Mouse (Mus musculus): ENCODE measurements at regions not wholly inside any gene's neighbourhood (a gene's known extent, or its start where the extent isn't known, plus 50 kb on each side); places are given as distances from the start of the nearest gene placed in this dataset.

DNA sequence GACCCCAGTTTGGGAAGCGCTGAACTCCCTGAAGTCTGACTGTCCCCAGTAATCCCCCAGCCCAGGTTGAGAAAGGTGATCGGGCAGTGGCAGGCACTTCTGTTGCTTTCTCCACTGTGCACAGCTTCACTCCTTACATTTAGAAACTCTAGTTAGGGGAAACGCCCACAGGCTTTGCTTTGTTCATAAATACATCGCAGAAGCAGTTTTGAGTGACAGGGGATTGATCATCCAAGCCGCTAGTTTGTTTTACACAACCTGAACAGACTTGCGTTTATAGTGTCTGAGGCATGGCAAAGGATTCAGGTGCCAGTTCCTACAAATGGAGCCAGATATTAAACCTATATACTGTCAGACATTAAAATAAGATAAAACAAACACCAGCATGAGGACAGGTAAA, 421.4 kb downstream of the Wdr11 start:
- intact Hi-C loops (cut with DNase I): no loop called here
- no peak for DNase-seq (ENCODE audit: low spot score)

DNA sequence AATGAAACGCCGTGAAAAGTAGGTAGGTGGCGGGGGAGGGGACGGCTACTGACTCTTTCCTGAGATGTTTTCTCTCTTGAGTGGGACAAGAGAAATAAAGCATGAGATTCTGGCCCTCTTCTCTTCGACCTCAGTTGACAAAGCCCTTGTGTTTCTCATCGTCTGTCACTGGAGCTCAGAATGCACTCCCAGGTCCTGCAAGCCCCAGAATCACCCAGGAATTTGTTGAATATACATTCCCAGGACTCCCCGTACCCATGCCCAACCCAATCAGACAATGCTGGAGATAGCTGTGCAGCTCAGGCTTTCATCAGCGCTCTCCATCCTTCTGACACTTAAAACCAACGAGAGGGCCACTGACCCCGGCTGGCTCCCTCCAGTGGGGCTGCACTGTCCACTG, 422.9 kb downstream of the Wdr11 start:
- intact Hi-C loops (cut with DNase I): no loop called here

DNA sequence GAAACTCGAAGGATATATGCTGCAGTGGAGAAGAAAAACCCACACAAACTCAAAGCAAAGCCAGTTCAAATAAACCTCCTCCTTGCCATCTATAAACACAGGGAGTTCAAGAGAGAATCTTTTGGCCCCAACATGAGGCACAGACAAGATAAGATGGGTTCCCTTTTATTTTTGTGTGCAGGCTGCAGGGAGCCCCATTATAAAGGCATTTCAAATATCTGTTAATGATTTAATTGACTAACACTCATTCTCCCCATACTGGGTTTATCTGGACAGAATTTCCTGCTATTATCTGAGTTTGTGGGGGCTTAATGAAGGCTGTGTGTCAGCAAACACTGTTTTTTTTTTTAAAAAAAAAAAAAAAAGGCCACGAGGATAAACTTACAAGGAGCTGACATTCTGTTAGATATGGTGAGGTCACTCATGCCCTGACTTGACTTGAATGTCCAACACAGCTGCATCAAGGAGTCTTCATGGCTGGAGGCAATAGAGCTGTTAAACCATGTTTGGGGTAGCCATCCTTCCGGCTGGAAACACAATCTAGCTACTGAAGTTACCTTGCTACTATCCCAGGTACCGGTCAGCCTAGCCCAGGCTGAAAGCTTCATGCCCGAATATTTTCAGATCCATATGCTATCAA, 423.8 kb downstream of the Wdr11 start:
- intact Hi-C loops (cut with DNase I): no loop called here
- DNase-seq (ENCODE audit: low spot score): no peak

More for the DNA sequence above, 422.9 kb downstream of the Wdr11 start:
- no peak for DNase-seq (ENCODE audit: low spot score)

DNA sequence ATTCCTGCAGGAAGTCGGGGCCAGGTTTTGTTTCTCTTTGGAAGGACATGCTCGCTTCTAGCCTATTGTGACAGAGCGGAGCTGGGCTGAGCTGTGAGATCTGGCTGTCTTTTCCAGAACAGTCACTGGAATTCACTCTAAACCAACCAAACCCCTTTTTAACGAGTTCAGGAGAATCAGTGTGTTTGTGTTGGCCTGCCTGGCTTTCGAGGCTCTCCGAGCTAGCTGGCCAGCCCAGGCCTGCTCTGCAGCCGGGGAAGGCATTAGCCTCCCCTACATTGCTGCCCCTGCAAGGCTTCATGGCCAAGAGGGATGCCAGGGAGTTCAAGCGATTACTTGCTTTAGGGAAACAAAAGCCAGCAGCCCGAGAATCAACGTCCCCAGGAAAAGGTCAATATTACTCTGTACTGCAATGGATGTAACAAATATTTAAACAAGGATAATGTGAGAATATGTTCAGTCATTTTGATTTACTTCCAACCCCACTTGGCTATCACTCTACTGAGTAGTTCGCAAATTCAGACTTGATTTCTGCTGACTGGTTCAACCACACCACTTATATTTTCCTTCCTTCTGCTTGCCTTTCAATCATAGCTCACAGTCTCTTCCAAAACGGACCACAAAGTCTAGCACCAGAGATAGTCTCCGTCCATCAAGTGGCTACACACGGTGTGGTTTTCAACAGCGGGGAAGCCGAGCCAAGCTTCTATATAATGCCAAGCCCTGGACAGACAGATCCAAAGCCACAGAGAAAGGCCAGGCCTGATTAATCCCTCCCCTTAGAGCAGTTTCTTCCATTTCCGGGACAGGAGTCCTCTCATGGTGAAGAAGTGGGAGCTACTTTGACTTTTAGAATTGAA, 424.6 kb downstream of the Wdr11 start:
- peak; percentile 8 for DNase-seq (ENCODE audit: low spot score)
- intact Hi-C loops (cut with DNase I): no loop called here

DNA sequence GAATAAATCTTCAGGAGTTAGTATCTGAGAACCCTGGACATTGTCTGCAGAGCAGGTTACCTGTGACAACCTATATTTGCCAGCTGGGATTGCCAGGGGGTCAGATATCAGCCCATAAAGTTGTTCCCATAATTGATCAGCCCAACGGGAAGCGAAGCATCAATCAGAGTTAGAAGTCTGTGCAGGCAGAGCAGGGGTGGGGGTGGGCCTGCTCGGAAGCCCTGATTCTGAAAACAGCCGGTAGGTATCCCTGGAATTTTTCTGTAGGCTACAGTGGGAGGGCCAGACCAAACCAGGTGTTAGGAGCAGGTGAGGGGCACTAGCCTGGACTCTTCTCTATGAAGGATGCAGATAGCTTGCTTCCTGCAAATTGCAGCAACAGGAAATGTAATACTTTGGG, 427.2 kb downstream of the Wdr11 start:
- no peak for DNase-seq (ENCODE audit: low spot score)
- intact Hi-C loops (cut with DNase I): no loop called here

DNA sequence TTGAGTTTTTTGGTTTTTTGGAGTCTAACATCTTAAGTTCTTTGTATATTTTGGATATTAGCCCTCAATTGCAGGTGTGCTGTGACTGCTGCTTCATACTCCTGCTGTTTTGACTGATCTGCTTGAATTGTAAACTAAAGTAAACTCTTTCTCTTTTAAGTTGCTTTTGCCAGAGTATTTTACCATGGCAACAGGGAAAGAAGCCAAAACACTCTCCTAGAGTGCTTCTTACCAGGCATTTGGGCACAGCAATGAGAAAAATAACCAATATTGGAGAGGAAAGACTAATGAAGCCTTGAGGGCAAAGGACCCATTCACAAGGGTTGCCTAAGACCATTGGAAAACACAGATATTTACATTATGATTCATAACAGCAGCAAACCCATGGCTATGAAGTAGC, 437.3 kb downstream of the Wdr11 start:
- no peak for DNase-seq (ENCODE audit: low spot score)
- intact Hi-C loops (cut with DNase I): no loop called here

DNA sequence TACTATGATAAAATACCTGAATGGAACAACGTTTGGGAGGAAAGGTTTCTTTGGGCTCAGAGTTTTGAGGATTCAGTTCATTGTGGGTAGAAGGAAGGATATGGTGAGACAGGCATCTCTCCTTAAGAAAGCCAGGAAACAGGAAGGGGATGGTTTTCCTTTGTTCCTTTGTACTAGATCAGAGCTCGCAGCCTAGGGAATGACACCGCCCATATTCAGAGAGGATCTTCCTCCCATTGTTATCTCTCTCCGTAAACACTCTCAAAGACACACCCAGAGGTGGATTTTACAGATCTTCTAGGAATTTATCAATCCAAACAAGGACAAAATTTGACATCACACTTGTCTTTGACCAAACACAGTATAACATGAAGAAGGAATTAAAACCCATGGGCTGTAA, 439.0 kb downstream of the Wdr11 start:
- DNase-seq (ENCODE audit: low spot score): no peak
- intact Hi-C loops (cut with DNase I): no loop called here

DNA sequence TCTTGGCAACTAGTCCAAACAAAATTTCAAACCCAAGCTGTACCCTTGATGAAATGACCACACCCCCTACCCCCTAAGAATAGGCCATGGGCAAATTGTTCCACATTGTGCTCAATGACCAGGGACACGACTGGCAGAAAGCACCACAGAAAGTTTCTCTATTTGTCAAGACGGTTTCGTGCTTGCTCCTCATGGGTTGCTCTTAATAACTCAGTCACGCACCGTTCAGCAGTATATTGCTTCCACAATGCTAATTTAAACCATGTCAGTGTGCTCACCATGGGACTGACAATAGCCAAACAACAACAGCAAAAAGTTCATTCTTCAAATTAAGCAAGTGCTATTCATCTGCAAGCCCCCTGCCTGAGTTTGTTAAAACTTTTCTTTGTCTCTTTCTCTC, 444.6 kb downstream of the Wdr11 start:
- intact Hi-C loops (cut with DNase I): no loop called here
- no peak for DNase-seq (ENCODE audit: low spot score)

DNA sequence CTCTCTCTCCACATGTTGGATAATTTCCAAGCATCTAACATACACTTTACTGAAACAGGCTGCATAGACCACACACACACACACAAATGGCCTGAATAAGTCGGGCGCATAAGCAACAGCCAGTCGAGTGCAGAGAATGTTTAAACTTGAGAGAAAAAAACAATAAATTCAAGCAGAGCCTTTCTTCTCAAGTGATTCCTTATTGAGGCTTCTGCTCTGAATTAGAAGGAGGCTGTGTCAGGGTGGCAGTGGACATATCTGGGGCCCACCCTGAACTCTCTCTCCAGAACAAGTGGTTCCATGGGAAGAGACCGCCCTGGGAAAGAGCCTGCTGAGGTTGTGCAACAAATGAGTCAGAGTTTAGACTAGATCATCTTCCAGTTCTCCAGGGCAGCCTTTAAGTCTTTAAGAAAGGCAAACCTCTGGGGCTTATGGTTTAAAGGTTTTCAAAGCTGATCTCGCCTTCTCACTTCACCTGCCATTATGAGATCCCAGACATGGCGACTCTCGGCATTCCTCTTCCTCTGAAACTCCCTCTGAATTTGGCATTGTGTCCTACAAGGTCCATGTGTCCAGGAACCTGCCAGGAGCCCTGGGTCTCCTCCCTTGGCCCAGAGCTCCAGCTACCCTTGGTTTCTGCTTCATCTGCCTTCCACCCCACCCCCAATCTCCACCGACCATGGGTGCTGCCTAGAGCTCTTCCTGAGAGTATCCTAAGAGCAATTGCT, 445.3 kb downstream of the Wdr11 start:
- DNase-seq (ENCODE audit: low spot score): peak; percentile 39
- intact Hi-C loops (cut with DNase I): no loop called here

DNA sequence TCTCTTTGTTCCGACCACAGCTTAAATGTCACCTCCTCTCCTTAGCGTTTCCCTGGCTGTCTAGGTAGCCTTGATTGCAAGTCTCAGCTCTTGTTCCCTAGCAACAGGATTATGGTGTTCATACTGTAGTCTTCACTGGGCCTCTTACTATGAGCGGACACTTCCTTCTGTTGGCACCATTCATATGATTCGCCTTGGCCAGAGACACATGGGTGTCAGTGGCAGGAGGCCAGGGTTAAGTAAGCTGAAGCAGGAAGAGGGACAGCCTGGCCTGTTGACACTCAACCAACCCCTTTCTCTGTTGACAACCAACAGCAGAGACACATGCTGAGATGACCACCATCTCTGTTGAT, 445.9 kb downstream of the Wdr11 start:
- no peak for DNase-seq (ENCODE audit: low spot score)
- intact Hi-C loops (cut with DNase I): no loop called here

DNA sequence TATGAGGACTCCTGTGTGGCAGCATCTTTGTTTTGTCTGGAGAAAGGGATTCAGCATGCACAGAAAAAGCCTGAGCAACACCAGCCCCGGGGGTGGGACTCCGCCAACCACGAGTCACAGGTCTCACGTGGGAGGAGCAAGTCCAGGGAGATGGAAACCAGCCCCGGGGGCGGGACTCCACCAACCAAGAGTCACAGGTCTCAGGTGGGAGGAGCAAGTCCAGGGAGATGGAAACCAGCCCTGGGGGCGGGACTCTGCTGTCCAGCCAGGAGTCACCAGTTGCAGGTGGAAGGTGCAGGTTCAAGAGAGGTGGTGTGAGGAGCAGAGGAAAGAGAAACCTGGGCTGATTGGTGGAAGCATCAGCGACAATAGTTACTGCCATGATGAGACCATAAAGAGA, 448.9 kb downstream of the Wdr11 start:
- intact Hi-C loops (cut with DNase I): no loop called here

DNA sequence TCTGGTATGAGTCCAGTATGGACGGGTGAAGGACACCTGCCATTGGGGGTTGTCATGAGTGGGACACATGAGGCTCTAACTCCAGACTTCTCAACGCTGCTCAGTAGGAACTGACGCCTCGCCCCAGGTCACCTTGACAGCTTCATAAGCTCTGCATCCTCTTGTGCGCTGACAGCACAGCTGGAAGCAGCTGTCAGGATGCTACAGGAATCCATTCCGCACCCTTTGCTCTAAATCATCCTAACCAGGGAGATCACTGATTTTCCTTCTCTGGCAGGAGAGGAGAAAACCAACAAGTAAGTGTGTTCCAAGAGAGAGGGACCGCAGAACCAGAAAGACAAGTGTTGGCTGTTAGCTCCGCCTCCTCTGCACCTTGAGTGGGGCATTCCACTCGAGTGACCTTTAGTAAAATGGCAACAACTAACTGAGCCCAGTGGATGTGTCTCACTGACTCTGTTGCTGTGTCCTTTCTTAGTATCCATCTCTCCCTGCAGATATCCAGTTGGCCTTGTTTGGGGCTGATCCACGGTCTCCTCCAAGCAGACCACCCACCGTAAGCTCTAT, 449.8 kb downstream of the Wdr11 start:
- intact Hi-C loops (cut with DNase I): no loop called here
- no peak for DNase-seq (ENCODE audit: low spot score)

More for the DNA sequence above, 448.9 kb downstream of the Wdr11 start:
- no peak for DNase-seq (ENCODE audit: low spot score)

DNA sequence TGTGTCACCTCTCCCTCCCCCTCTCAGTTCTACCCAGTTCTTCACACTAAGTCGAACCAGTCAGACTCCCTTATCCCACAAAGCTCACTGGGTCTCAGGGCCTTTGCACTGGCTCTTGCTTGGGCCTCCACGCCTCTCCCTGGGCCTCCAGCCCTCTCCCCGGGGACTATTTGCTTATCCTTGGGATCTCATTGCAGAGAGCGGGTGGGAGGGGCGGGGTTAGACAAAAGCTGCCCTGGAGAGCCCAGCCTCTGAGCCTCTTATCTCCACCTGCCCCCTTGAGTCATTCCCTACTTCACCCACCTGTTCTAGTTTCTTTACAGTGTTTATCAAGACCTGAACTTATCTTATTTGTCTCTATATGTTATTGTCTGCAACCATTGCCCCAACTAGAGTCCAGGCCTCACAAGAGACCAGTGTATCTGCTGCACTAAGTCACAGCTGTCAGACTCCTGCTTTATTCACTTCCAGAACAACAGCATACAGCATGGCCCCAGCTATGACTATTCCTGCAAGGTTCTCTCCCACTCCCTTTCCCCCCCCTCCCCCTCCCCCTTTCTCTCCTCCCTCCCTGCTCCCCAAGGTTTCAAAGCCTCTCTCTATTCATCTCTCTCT, 450.7 kb downstream of the Wdr11 start:
- no peak for DNase-seq (ENCODE audit: low spot score)
- intact Hi-C loops (cut with DNase I): no loop called here

DNA sequence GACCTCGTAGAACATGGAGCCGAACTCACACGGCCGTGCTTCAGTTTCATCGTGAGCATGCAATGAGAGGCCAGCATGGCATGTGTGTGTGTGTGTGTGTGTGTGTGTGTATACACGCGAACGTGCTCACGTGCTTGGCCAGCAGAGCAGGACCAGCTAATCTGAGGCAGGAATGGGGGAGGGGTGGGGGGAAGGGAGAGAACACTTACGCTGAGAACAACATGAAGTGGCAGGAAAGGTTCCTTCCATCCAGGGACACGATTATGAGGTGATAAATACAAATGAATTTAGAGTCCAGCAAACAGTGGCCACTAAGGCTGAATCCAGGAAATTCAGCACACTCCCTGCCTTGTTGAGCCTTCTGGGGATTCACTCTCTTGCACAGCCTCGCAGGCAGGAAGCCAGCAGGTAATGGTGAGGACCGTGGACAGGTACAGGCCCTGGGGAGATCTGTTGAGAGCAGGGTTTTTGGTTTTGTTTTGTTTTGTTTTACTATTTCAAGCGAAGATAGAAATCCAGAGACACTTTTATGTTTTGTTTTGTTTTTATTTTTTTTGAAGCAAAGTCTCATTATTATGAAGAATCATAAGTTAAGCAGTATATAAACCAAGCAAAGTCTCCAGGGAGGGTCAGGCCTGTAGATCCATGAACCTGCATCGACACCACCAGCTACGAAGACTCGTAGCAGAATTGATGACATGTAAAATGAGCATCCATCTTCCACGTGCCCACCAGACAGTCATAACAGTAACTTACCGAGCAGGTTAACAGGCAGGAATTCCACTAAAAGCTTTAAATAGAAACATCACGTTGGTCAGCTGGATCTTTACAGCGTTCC, 452.0 kb downstream of the Wdr11 start:
- DNase-seq (ENCODE audit: low spot score): no peak
- intact Hi-C loops (cut with DNase I): no loop called here

DNA sequence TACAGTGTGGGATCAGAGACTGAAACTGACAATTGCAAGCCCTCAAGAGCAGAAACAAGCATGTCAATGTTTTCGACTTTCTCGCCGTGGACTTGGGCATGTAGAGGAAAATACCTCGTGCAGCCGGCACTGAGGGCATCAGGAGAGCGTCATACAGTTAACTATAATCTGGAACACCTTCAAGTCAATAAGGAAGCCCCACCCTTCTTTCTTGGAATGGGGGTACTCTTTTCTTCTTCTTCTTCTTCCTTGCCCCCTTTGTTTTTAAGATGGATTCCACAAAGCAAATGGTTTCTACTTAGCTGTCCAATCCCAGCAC, 452.5 kb downstream of the Wdr11 start:
- intact Hi-C loops (cut with DNase I): no loop called here
- no peak for DNase-seq (ENCODE audit: low spot score)

DNA sequence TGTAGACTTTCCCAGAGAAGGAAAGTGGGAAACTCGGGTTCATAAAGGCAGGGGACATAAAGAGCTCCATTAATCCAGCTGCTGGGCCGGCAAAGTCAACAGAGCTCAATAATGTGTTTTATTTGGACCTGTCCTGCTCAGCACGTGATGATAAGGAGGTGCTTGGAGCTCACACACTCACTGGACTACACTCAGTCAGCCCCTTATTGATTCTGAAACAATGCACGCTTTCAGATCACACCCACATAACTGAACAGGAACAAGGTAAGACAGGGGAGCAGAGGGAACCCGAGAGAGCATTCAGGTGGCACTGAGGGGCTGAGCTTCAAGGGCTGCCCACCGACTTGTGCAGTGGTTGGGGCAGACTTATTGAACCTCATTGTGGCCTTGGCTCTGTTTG, 452.9 kb downstream of the Wdr11 start:
- no peak for DNase-seq (ENCODE audit: low spot score)
- intact Hi-C loops (cut with DNase I): no loop called here

DNA sequence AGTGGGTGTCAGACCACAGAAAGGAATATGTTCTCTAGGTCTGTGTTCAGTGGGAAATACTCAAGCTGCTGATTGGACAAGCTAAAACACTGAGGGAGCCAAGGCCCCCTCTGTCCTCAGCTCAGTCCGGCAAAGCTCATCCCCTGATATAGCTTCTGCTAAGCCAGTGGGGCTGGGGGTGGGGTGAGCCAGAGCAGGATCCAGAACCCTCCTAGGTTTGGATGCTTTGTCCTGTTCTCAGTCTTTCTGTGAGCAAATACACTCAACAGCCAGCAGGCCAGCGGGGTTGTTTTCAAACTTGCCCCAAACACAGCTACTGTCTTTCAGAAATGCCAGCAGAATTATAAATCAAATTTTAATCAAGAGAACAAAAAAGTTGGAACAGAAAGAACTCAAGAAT, 454.4 kb downstream of the Wdr11 start:
- intact Hi-C loops (cut with DNase I): no loop called here
- DNase-seq (ENCODE audit: low spot score): no peak

DNA sequence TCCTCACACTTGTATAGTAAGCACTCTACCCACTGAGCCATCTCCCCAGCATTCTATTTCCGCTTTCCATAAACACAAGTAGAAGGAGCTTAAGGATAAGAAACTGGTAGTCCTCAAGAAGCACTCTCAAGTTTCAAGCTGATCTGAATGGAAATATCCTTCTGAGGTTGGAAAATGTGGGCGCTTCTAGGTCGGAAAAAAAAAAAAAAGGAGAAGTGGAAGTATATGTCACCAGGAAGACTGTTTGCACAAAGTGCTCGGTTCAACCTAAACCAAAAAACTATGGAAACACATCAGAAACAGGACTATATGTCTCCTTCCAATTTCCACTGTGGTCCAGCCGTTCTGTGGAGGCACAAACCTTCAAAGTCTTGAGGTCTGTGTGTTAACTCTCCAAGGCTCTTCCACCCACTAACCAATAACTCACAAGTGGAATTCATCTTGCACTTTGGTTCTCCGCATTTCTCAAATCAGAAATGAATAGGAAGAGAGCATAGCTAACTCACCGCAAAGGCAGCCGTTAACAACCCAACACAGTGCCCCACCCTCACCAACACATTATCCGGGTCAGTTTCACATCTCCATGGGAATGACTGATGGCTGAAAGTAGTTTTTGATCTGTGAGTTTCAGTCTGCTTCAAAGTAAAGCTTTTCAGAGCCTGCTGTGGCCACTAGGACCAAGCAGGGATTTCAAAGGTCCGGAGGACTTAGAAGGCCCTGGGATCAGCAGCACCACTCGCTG, 455.8 kb downstream of the Wdr11 start:
- intact Hi-C loops (cut with DNase I): no loop called here
- DNase-seq (ENCODE audit: low spot score): no peak

DNA sequence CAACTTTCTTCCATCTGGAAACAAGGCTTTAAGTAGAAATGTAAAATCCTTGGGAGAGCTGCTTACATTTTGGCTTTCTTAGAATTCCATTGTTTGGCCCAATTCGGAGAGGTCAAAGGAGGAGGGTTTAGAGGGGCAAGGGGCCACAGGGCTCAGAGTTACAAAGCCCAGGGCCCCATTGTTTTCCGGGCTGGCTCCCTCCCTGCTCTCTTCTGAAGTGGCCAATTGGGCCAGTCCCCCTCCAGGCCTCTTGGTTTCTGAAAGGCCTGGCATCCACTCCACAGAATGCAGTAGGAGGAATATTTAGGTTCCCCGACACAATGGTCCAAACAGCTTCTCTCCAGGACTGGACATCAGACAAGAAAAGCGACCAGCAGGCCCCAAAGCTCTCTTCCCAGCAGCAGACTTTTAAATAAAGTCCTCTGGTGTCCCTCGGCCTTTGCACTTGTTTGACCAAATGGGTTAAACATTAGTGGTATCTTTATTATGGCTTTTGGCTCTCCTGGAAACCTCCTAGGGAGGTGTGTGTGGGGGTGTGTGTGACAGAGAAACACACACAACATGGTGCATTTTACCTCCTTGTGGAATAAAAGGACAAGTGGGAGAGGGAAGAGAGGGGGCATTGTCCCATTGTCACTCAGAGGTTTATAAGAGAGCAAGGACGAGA, 456.6 kb downstream of the Wdr11 start:
- DNase-seq (ENCODE audit: low spot score): no peak
- intact Hi-C loops (cut with DNase I): no loop called here

Measured in heart, postnatal 25 days (tissue).